In the genomic region with DNA sequence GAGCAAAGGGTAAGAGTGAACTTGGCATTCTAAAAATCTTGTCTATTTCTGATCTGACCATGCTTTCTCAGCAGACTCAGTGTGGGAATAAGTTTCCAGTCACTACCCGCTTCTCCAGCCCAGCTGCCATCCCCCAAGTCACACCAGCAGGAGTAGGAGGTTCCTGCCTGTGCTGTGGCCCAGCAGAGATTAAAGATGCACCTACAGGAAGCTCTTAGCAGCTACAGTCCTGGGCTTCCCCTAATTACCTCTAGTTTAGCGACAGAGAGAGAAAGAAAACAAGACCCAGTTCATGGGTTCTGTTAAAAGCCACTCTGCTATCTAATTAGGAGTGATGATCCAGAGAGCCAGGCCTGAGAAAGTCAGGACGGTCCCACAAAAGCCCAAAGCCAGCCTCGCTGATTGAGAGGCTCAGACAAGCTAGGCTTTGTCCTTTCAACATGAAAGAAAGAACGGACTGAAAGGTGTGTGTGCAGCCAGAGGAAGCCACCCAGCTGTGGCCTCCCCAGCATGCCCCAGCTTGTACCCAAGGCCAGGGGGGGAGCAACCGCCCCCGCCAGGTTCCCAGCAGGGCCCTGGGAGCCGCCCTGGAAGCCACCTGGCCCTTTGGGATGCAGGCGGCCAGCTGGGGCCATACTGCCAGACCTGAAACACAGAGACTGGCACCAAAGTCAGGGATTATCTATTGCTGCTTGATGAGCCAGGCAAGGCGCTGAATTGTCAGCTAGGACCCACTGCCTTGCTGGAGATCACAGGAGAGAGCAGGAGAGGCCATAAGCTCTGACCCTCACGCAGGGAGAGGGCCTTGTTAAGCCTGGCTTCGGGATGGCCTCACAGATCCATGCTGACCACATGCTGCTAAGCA, we compare ENCODE assay signal across 10 mouse cellular contexts. TPM values are rescaled to one million over a fixed set of nuclear protein-coding genes. Genes with fewer than 3 reads are reported as not detected.
DNase-seq lines count a peak whose midpoint lies in the region; ATAC-seq lines count a peak whose summit lies in the region.
"Had no signal": no experiment of that assay in that cellular context is flagged by ENCODE, and none has a peak within 500 bp of the region (broad histone marks: within the 10 kb centered on the region; RNA-seq: fewer than 3 reads in every experiment).

No protein-coding gene starts in this region.

- peak overlapping the region; percentile 79 for H3K4me3 ChIP-seq in heart, embryonic 13.5 days
- H3K4me3 ChIP-seq in forebrain, embryonic 15.5 days = no peak overlapping the region
- peak overlapping the region; percentile 65 for H3K4me3 ChIP-seq in midbrain, embryonic 10.5 days

- peak overlapping the region; percentile 92 for H3K4me2 ChIP-seq in heart, embryonic 13.5 days
- H3K4me2 ChIP-seq in forebrain, embryonic 15.5 days (replicated peaks) = 0 out of 2 replicates have a peak overlapping the region, but pooled peaks have one; percentile 7

- WGBS in heart, embryonic 13.5 days = 18% methylated on average over 12 of the region's 12 CpGs
- 16% methylated on average over 12 of the region's 12 CpGs for WGBS in forebrain, embryonic 15.5 days
- 2% methylated on average over 12 of the region's 12 CpGs for WGBS in midbrain, embryonic 10.5 days

- H3K9ac ChIP-seq in heart, embryonic 13.5 days = peak overlapping the region; percentile 92
- H3K9ac ChIP-seq in forebrain, embryonic 15.5 days (replicated peaks) = no peak overlapping the region

- DNase-seq in heart, adult 9 months (ENCODE audit: low spot score in 2 of 2) = no peak
- DNase-seq in CD4-positive, CD25-positive, alpha-beta regulatory T cell, adult 2 months (ENCODE audit: low read depth, low spot score) = peak; percentile 73
- peak; percentile 55 for DNase-seq in midbrain, embryonic 10.5 days (ENCODE audit: low spot score)
- no peak for DNase-seq in left cerebral cortex, adult 11 months (ENCODE audit: low spot score)
- DNase-seq in adrenal gland, postnatal 14 days = no peak
- no peak for DNase-seq in left cerebral cortex, adult 8-10 months (ENCODE audit: low spot score in 2 of 2)
- DNase-seq: heart, postnatal 36 days; lung, postnatal 10 days had no signal

- H3K27ac ChIP-seq in heart, embryonic 13.5 days (replicated peaks) = peak overlapping the region; percentile 93
- H3K27ac ChIP-seq in forebrain, embryonic 15.5 days (replicated peaks) = no peak overlapping the region
- H3K27ac ChIP-seq in midbrain, embryonic 10.5 days (replicated peaks) = peak overlapping the region; percentile 71

- H3K4me1 ChIP-seq in heart, embryonic 13.5 days = peaks cover 61% of the 10 kb centered on the region
- peaks cover 50% of the 10 kb centered on the region for H3K4me1 ChIP-seq in forebrain, embryonic 15.5 days
- peaks cover 87% of the 10 kb centered on the region for H3K4me1 ChIP-seq in midbrain, embryonic 10.5 days

- no peak for ATAC-seq in heart, embryonic 13.5 days (ENCODE audit: extremely low read depth, insufficient number of reproducible peaks, low FRiP score, low TSS enrichment)
- ATAC-seq in forebrain, embryonic 15.5 days (replicated peaks) = no peak

- no peaks in the 10 kb centered on the region for H3K9me3 ChIP-seq in heart, embryonic 13.5 days
- no peaks in the 10 kb centered on the region for H3K9me3 ChIP-seq in forebrain, embryonic 15.5 days
- H3K9me3 ChIP-seq in midbrain, embryonic 10.5 days (replicated peaks) = no peaks in the 10 kb centered on the region

- 0 out of 2 replicates have a peak, but pooled peaks cover 4% of the 10 kb centered on the region for H3K36me3 ChIP-seq in heart, embryonic 13.5 days
- H3K36me3 ChIP-seq in forebrain, embryonic 15.5 days = no peaks in the 10 kb centered on the region
- H3K36me3 ChIP-seq in midbrain, embryonic 10.5 days = no peaks in the 10 kb centered on the region

- H3K27me3 ChIP-seq in heart, embryonic 13.5 days (replicated peaks) = peaks cover 81% of the 10 kb centered on the region
- H3K27me3 ChIP-seq in forebrain, embryonic 15.5 days = peaks cover 68% of the 10 kb centered on the region
- H3K27me3 ChIP-seq in midbrain, embryonic 10.5 days (ENCODE audit: low read depth, poor library complexity, severe bottlenecking) = peaks cover 100% of the 10 kb centered on the region

RNA-seq across cellular contexts. Expression of gene Bmp7, which starts 2.6 kb away (rescaled TPM):
- 40.3 and 46.5 TPM in 2 replicates for polyA plus RNA-seq in heart, embryonic 13.5 days (2015; fragmentation: Nextera tagmentation; extraction: Ambion mirVana)
- 8.4 and 9.5 TPM in 2 replicates for polyA plus RNA-seq in forebrain, embryonic 15.5 days (2015; fragmentation: Nextera tagmentation; extraction: Ambion mirVana)
- 14.7 and 14.8 TPM in 2 replicates for polyA plus RNA-seq in midbrain, embryonic 10.5 days (2016; fragmentation: Nextera tagmentation; extraction: Ambion mirVana)
- 15.2 and 15.9 TPM in 2 replicates for total RNA-seq in adrenal gland, postnatal 14 days (2021)
- 10 to 100 TPM; 13.4 to 14.3 (median 13.9) TPM for total RNA-seq in left cerebral cortex, adult 8-10 months (2022)

RNA-seq across cellular contexts. Expression of gene Spo11, which starts 39.9 kb away (rescaled TPM):
- 0.11 and 0.23 TPM in 2 replicates for polyA plus RNA-seq in heart, embryonic 13.5 days (2015; fragmentation: Nextera tagmentation; extraction: Ambion mirVana)
- polyA plus RNA-seq in forebrain, embryonic 15.5 days (2015; fragmentation: Nextera tagmentation; extraction: Ambion mirVana) = 0.46 and 0.97 TPM in 2 replicates
- 0.20 and 0.40 TPM in 2 replicates for polyA plus RNA-seq in midbrain, embryonic 10.5 days (2016; fragmentation: Nextera tagmentation; extraction: Ambion mirVana)
- not detected in 2 replicates for total RNA-seq in adrenal gland, postnatal 14 days (2021)
- total RNA-seq in left cerebral cortex, adult 8-10 months (2022) = under 1 TPM; 0.32 to 0.59 (median 0.41) TPM
- total RNA-seq: heart, postnatal 36 days had no signal

Comparison
In these comparisons a context has a peak if more than half of its experiments do, and no peak if none do; other contexts are left out.
1. DNase-seq: peak in CD4-positive, CD25-positive, alpha-beta regulatory T cell, adult 2 months (single experiment) and midbrain, embryonic 10.5 days (single experiment); none in heart, adult 9 months (0 of 2), left cerebral cortex, adult 11 months (single experiment), adrenal gland, postnatal 14 days (single experiment) and left cerebral cortex, adult 8-10 months (0 of 2).